In genomic region chr14:122902136-122902535, GRCm38 (mm10) we compare ENCODE assay signal across 9 mouse cellular contexts. TPM values are rescaled to one million over a fixed set of nuclear protein-coding genes. Genes with fewer than 3 reads are reported as not detected.
A peak's percentile ranks its signal among the peaks of the same experiment; 100 is the strongest.
DNase-seq lines count a peak whose midpoint lies in the region; ATAC-seq and TF ChIP-seq lines count a peak whose summit lies in the region.
"Had no signal": no experiment of that assay in that cellular context is flagged by ENCODE, and none has a peak within 500 bp of the region (broad histone marks: within the 10 kb centered on the region; RNA-seq: fewer than 3 reads in every experiment).

No protein-coding gene starts in this region.

- TF ChIP-seq POLR2A in MEL (IDR thresholded peaks at IDR 0.05; ENCODE audit: control insufficient read depth in 1 of 2, insufficient read depth in 1 of 2, low read depth in 1 of 2, low read length in 2 of 2, poor library complexity in 1 of 2): no peak

- no peaks in the 10 kb centered on the region for H3K27me3 ChIP-seq in heart, embryonic 12.5 days (replicated peaks)
- H3K27me3 ChIP-seq in MEL (ENCODE audit: control insufficient read depth in 1 of 2, insufficient read depth in 2 of 2, low read length in 2 of 2): no peaks in the 10 kb centered on the region

- H3K4me1 ChIP-seq in heart, embryonic 12.5 days (replicated peaks): peaks cover 18% of the 10 kb centered on the region
- no peaks in the 10 kb centered on the region; a peak in 1 of 4 replicates for H3K4me1 ChIP-seq in MEL (ENCODE audit: control insufficient read depth in 1 of 2, insufficient read depth in 2 of 2, low read length in 2 of 2)

- no peak overlapping the region for H3K4me2 ChIP-seq in heart, embryonic 12.5 days

- H3K79me2 ChIP-seq in MEL (ENCODE audit: control insufficient read depth, insufficient read depth, low read length, poor library complexity): 0 out of 2 replicates have a peak, but pooled peaks cover 1% of the 10 kb centered on the region

- 45% methylated on average over 2 of the region's 2 CpGs for WGBS in heart, embryonic 12.5 days

- H3K9me3 ChIP-seq in heart, embryonic 12.5 days (replicated peaks): no peaks in the 10 kb centered on the region
- H3K9me3 ChIP-seq in MEL (replicated peaks; ENCODE audit: insufficient read depth, low read length): no peaks in the 10 kb centered on the region

- no peak overlapping the region for H3K9ac ChIP-seq in heart, embryonic 12.5 days
- no peak overlapping the region for H3K9ac ChIP-seq in MEL (ENCODE audit: control insufficient read depth, low read depth, low read length, poor library complexity, severe bottlenecking)

- TF ChIP-seq CTCF in MEL (IDR thresholded peaks at IDR 0.05 in 2 of 3, conservative IDR thresholded peaks at IDR 0.05 in 1 of 3; ENCODE audit: control insufficient read depth in 1 of 3, insufficient read depth in 1 of 3, low read depth in 2 of 3, low read length in 3 of 3, poor library complexity in 1 of 3, severe bottlenecking in 1 of 3): no peak

- H3K4me3 ChIP-seq in heart, embryonic 12.5 days: no peak overlapping the region
- H3K4me3 ChIP-seq in MEL (ENCODE audit: control insufficient read depth in 1 of 2, insufficient read depth in 1 of 2, low read depth in 2 of 2, low read length in 2 of 2): no peak overlapping the region
- H3K4me3 ChIP-seq: erythroblast, embryonic 14.5 days had no signal

- no peak for TF ChIP-seq EP300 in MEL (IDR thresholded peaks at IDR 0.05; ENCODE audit: low read depth in 1 of 2, low read length in 2 of 2)

- ATAC-seq in heart, embryonic 12.5 days (ENCODE audit: insufficient number of reproducible peaks, low FRiP score): peak; percentile 66; the same call in 1 of the 2 replicates

- 0 out of 2 replicates have a peak overlapping the region, but pooled peaks have one; percentile 34 for H3K27ac ChIP-seq in heart, embryonic 12.5 days (ENCODE audit: poor library complexity, severe bottlenecking)
- no peak overlapping the region for H3K27ac ChIP-seq in MEL (ENCODE audit: control insufficient read depth, low read depth, low read length)

- DNase-seq in heart, postnatal 25 days (ENCODE audit: low spot score): no peak
- DNase-seq in MEL (ENCODE audit: low read depth, low spot score): peak; percentile 66
- DNase-seq in cerebellum, postnatal 36 days: peak; percentile 67 to 72
- peak; percentile 94 to 96 for DNase-seq in kidney, postnatal 25 days
- peak; percentile 22 to 42 for DNase-seq in thymus, adult 18-20 months
- DNase-seq in urinary bladder, postnatal 36 days (ENCODE audit: low spot score in 2 of 2): no peak
- no peak for DNase-seq in right cerebral cortex, postnatal 25 days

- H3K36me3 ChIP-seq in heart, embryonic 12.5 days: 0 out of 2 replicates have a peak, but pooled peaks cover 4% of the 10 kb centered on the region
- peaks cover 2 to 4% of the 10 kb centered on the region in 2 experiments; a peak in 2 of 4 replicates for H3K36me3 ChIP-seq in MEL (ENCODE audit: control insufficient read depth in 1 of 2, insufficient read depth in 2 of 2, low read length in 2 of 2)

- no peak for TF ChIP-seq RAD21 in MEL (IDR thresholded peaks at IDR 0.05; ENCODE audit: low read depth, low read length)

- intact Hi-C loops in heart, postnatal 25 days (cut with DNase I): no loop called here

TF ChIP-seq in MEL, 35 proteins besides CTCF, POLR2A, EP300 and RAD21:
- TF ChIP-seq GABPA (IDR thresholded peaks at IDR 0.05; ENCODE audit: low read depth, low read length): no peak
- TF ChIP-seq BHLHE40 (IDR thresholded peaks at IDR 0.05; ENCODE audit: borderline replicate concordance, low read depth, low read length): no peak
- TF ChIP-seq TAL1 (IDR thresholded peaks at IDR 0.05; ENCODE audit: low read length): peak; percentile 8; the same call in 1 of the 2 replicates
- TF ChIP-seq MXI1 (IDR thresholded peaks at IDR 0.05; ENCODE audit: low read depth, low read length): no peak
- no peak for TF ChIP-seq POLR2AphosphoS2 (IDR thresholded peaks at IDR 0.05; ENCODE audit: low read length)
- no peak for TF ChIP-seq MYB (IDR thresholded peaks at IDR 0.05; ENCODE audit: low read depth, low read length)
- TF ChIP-seq KAT2A (conservative IDR thresholded peaks at IDR 0.05; ENCODE audit: low read depth, low read length): no peak

RNA-seq across cellular contexts. Expression of gene Ggact, which starts 11.4 kb away (rescaled TPM):
- polyA plus RNA-seq in heart, embryonic 12.5 days (2016; fragmentation: Nextera tagmentation; extraction: Ambion mirVana): 11.5 and 12.3 TPM in 2 replicates
- 10 to 100 TPM; 23.8 to 27.1 TPM for total RNA-seq in heart, postnatal 25 days (2021)
- 47.9 and 54.0 TPM in 2 replicates for total RNA-seq in MEL (2012; rRNA removed)
- 10 to 100 TPM in 1 of 2 experiments, not detected in 1; 64.8 TPM for polyA plus RNA-seq in MEL (2012; ENCODE audit: insufficient read depth in 1 of 2, insufficient read length in 2 of 2, low read depth in 1 of 2, low replicate concordance in 2 of 2, missing spikeins in 1 of 2)

Comparison
In these comparisons a context has a peak if more than half of its experiments do, and no peak if none do; other contexts are left out.
1. DNase-seq: peak in MEL (single experiment), cerebellum, postnatal 36 days (2 of 2), kidney, postnatal 25 days (2 of 2) and thymus, adult 18-20 months (2 of 2); none in heart, postnatal 25 days (single experiment), urinary bladder, postnatal 36 days (0 of 2) and right cerebral cortex, postnatal 25 days (single experiment).